Mouse (Mus musculus) urinary bladder, adult 18-20 months (tissue): ENCODE results near the gene Axin2.

Experiments
- DNase-seq, 2 experiments: peaks; one replicate each; pipeline ENCODE4 v3.0.0; 2022; ENCODE audit warnings: low spot score in 2 of 2, mixed read lengths in 2 of 2

Axin2 gene

GRCm38 (mm10) chr11:108929176-108929575 lies 9.0 kb downstream of the Axin2 start:
- DNase-seq: no peak

GRCm38 (mm10) chr11:108929700-108930099 lies 9.6 kb downstream of the Axin2 start:
- no peak for DNase-seq

GRCm38 (mm10) chr11:108930612-108931011 lies 10.5 kb downstream of the Axin2 start:
- DNase-seq: no peak

GRCm38 (mm10) chr11:108933835-108934234 lies 13.7 kb downstream of the Axin2 start:
- no peak for DNase-seq

GRCm38 (mm10) chr11:108935128-108935868 lies 15.1 kb downstream of the Axin2 start:
- DNase-seq: no peak

GRCm38 (mm10) chr11:108936016-108936792 lies 16.1 kb downstream of the Axin2 start:
- no peak for DNase-seq

GRCm38 (mm10) chr11:108940655-108941412 lies 20.7 kb downstream of the Axin2 start:
- no peak for DNase-seq

- DNase-seq: no peak
Observed at GRCm38 (mm10) chr11:108941836-108942235, 21.7 kb downstream of the Axin2 start.

- DNase-seq: no peak
Observed at GRCm38 (mm10) chr11:108943741-108944140, 23.6 kb downstream of the Axin2 start.

- DNase-seq: no peak
Observed at GRCm38 (mm10) chr11:108945666-108946065, 25.5 kb downstream of the Axin2 start.

GRCm38 (mm10) chr11:108947425-108948184 lies 27.5 kb downstream of the Axin2 start:
- peak in 1 of 2 experiments; percentile 31 for DNase-seq

GRCm38 (mm10) chr11:108948501-108948900 lies 28.4 kb downstream of the Axin2 start:
- no peak for DNase-seq

- no peak for DNase-seq
Observed at GRCm38 (mm10) chr11:108948931-108949330, 28.8 kb downstream of the Axin2 start.

GRCm38 (mm10) chr11:108952343-108952742 lies 32.2 kb downstream of the Axin2 start:
- DNase-seq: no peak

- no peak for DNase-seq
Observed at GRCm38 (mm10) chr11:108955943-108956342, 35.8 kb downstream of the Axin2 start.

- no peak for DNase-seq
Observed at GRCm38 (mm10) chr11:108958349-108958748, 38.2 kb downstream of the Axin2 start.

- no peak for DNase-seq
Observed at GRCm38 (mm10) chr11:108959196-108959595, 39.0 kb downstream of the Axin2 start.

GRCm38 (mm10) chr11:108961651-108962065 lies 41.5 kb downstream of the Axin2 start:
- DNase-seq: no peak

GRCm38 (mm10) chr11:108963476-108964232 lies 43.5 kb downstream of the Axin2 start:
- DNase-seq: no peak

GRCm38 (mm10) chr11:108965740-108966139 lies 45.6 kb downstream of the Axin2 start:
- no peak for DNase-seq

GRCm38 (mm10) chr11:108973459-108973858 lies 53.3 kb downstream of the Axin2 start:
- no peak for DNase-seq
